Mouse (Mus musculus): ENCODE results near the gene Nmnat2. TPM values are rescaled to one million over a fixed set of nuclear protein-coding genes. Genes with fewer than 3 reads are reported as not detected.

The Nmnat2 gene
- total and polyA plus RNA-seq, 2 experiments from 2014 or later: 87.6 to 152 TPM

DNA sequence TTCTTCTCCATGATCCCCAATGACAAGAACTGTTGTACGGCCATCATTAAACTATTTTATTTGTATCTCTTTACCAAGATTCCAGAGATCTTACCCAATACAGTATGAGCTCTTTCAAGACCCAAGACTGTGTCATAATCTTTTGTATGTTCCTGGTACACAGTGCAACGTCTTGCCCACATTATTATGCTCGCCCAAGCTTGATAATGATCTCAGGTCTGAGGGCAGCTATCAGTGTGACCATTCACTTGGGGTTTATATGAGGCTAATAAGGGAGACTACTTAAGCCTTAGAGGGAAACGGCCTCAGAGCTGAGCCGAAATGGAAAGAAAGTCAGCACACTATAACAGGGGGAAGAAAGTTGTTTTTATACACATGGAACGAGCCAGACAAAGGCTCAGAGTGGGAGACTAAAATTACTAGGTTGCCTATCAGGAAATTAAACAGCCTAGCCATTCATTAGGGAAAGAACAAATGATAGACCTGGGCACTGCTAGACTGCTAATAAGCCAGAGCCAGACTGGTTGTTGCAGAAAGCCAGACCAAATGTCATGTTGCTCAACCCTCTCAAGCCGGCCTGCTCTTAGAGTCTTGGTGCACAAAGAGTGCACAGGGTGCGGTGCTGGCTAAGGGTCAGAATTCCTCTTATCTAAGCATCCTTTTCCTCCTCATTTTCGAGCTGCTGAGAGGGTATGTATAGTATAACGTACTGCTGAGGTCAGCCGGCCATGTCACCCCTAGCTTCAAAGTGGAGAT is 47.7 kb downstream of the Nmnat2 start:
- no peak overlapping the region for H3K4me2 ChIP-seq (ENCODE audit: low read depth, low read length, poor library complexity, severe bottlenecking)
- no peaks in the 10 kb centered on the region for H3K9me3 ChIP-seq (ENCODE audit: low read length)
- no peak overlapping the region for H3K4me3 ChIP-seq (ENCODE audit: low read depth, low read length)
- H3K36me3 ChIP-seq (ENCODE audit: insufficient read depth, low read length): no peaks in the 10 kb centered on the region
- H3K27ac ChIP-seq (ENCODE audit: low read depth, low read length): no peak overlapping the region
- DNase-seq (ENCODE audit: low spot score): no peak
- no peaks in the 10 kb centered on the region for H3K27me3 ChIP-seq (ENCODE audit: insufficient read depth, low read length)
- ATAC-seq (ENCODE audit: low FRiP score): no peak
- WGBS: 82% methylated on average over 11 of the region's 11 CpGs
- no peak for TF ChIP-seq CTCF (IDR thresholded peaks at IDR 0.05)
- no peak overlapping the region for H3K9ac ChIP-seq (replicated peaks; ENCODE audit: low read length, poor library complexity, severe bottlenecking)
- H3K4me1 ChIP-seq (ENCODE audit: insufficient read depth, low read length): no peaks in the 10 kb centered on the region; the same call in 1 of the 2 replicates

- H3K9ac ChIP-seq (replicated peaks; ENCODE audit: low read length, poor library complexity, severe bottlenecking): no peak overlapping the region
- H3K27me3 ChIP-seq (ENCODE audit: insufficient read depth, low read length): no peaks in the 10 kb centered on the region
- DNase-seq (ENCODE audit: low spot score) (no peak), ATAC-seq (ENCODE audit: low FRiP score) (no peak)
- no peak overlapping the region for H3K4me3 ChIP-seq (ENCODE audit: low read depth, low read length)
- no peaks in the 10 kb centered on the region for H3K9me3 ChIP-seq (ENCODE audit: low read length)
- 98% methylated on average over 2 of the region's 2 CpGs for WGBS
- H3K36me3 ChIP-seq (ENCODE audit: insufficient read depth, low read length): no peaks in the 10 kb centered on the region
- no peak overlapping the region for H3K27ac ChIP-seq (ENCODE audit: low read depth, low read length)
- no peak overlapping the region for H3K4me2 ChIP-seq (ENCODE audit: low read depth, low read length, poor library complexity, severe bottlenecking)
- H3K4me1 ChIP-seq (ENCODE audit: insufficient read depth, low read length): no peaks in the 10 kb centered on the region
- TF ChIP-seq CTCF (IDR thresholded peaks at IDR 0.05): no peak
Measured at GRCm38 (mm10) chr1:153004472-153004871, 49.7 kb downstream of the Nmnat2 start.

DNA sequence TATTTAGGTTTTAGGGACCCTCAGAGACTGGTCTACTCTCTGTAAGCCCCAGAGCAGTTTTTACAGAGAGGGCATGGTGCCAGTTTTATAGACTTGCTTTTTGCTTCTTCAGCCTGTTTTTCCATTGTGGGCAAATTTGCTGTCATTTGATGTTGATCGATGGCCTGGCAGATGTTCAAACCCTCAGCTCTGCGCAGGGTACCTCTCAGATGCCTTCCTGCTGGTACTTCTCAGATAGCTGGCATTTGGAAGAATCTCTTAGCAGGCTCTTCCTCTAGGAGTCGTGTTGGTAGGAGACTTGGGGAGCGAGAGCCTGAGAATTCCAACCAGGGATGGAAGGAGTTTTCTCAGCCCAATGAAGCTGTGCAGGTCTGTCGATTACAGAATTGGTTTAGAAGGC is 51.3 kb downstream of the Nmnat2 start:
- TF ChIP-seq CTCF (IDR thresholded peaks at IDR 0.05): no peak
- WGBS: 71% methylated on average over 5 of the region's 5 CpGs
- no peaks in the 10 kb centered on the region for H3K27me3 ChIP-seq (ENCODE audit: insufficient read depth, low read length)
- ATAC-seq (ENCODE audit: low FRiP score) (no peak), DNase-seq (ENCODE audit: low spot score) (no peak)
- H3K4me3 ChIP-seq (ENCODE audit: low read depth, low read length): no peak overlapping the region
- no peaks in the 10 kb centered on the region for H3K9me3 ChIP-seq (ENCODE audit: low read length)
- H3K36me3 ChIP-seq (ENCODE audit: insufficient read depth, low read length): no peaks in the 10 kb centered on the region
- H3K27ac ChIP-seq (ENCODE audit: low read depth, low read length): no peak overlapping the region
- H3K9ac ChIP-seq (replicated peaks; ENCODE audit: low read length, poor library complexity, severe bottlenecking): no peak overlapping the region
- no peaks in the 10 kb centered on the region; the same call in 1 of the 2 replicates for H3K4me1 ChIP-seq (ENCODE audit: insufficient read depth, low read length)
- no peak overlapping the region for H3K4me2 ChIP-seq (ENCODE audit: low read depth, low read length, poor library complexity, severe bottlenecking)

DNA sequence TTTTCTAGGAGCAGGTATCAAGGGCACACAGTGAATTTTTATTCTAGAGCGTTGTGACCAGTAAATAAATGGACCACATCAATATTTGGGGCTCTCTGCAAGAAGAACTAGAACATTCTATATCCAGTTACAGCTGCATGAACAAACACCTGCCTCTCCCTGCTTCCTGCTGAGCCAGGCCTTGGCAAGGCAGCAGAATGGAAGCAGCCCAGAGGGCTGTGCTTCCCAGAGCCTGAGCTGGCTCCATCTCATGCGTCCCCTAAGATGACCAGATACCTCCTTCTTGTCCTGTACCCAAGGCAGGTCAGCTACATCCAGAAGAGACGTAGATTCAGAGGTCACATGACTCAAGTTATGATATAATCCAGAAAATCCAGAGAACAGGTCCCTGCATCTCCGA is 52.0 kb downstream of the Nmnat2 start:
- no peaks in the 10 kb centered on the region; the same call in 1 of the 2 replicates for H3K4me1 ChIP-seq (ENCODE audit: insufficient read depth, low read length)
- no peak overlapping the region for H3K4me2 ChIP-seq (ENCODE audit: low read depth, low read length, poor library complexity, severe bottlenecking)
- H3K9me3 ChIP-seq (ENCODE audit: low read length): no peaks in the 10 kb centered on the region
- no peak overlapping the region for H3K27ac ChIP-seq (ENCODE audit: low read depth, low read length)
- H3K27me3 ChIP-seq (ENCODE audit: insufficient read depth, low read length): no peaks in the 10 kb centered on the region
- H3K4me3 ChIP-seq (ENCODE audit: low read depth, low read length): no peak overlapping the region
- WGBS: 83% methylated on average over 4 of the region's 4 CpGs
- no peak for TF ChIP-seq CTCF (IDR thresholded peaks at IDR 0.05)
- DNase-seq (ENCODE audit: low spot score): no peak
- no peak overlapping the region for H3K9ac ChIP-seq (replicated peaks; ENCODE audit: low read length, poor library complexity, severe bottlenecking)
- no peaks in the 10 kb centered on the region for H3K36me3 ChIP-seq (ENCODE audit: insufficient read depth, low read length)
- ATAC-seq (ENCODE audit: low FRiP score): no peak

DNA sequence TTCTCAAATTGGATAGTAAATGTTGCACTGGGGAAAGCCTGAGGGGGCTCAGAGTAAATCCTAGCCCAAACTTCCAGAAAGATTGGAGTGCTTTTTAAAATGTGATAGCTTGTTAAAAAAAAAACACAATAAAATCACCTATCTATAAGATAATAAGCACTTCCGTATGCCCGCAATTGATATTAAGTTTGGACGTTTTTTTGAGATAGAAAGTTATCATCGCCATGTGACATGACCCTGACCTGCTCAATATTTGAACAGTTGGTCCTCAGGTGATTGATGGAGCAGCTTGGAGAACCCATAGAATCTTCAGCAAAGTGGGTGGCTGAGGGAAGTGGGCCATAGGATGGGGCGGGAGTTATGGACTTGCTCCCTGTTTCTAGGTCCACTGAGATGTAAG is 52.5 kb downstream of the Nmnat2 start:
- TF ChIP-seq CTCF (IDR thresholded peaks at IDR 0.05): no peak
- H3K9ac ChIP-seq (replicated peaks; ENCODE audit: low read length, poor library complexity, severe bottlenecking): no peak overlapping the region
- no peak overlapping the region for H3K4me2 ChIP-seq (ENCODE audit: low read depth, low read length, poor library complexity, severe bottlenecking)
- 93% methylated on average over 5 of the region's 5 CpGs for WGBS
- no peaks in the 10 kb centered on the region; the same call in 1 of the 2 replicates for H3K4me1 ChIP-seq (ENCODE audit: insufficient read depth, low read length)
- no peak overlapping the region for H3K4me3 ChIP-seq (ENCODE audit: low read depth, low read length)
- no peaks in the 10 kb centered on the region for H3K36me3 ChIP-seq (ENCODE audit: insufficient read depth, low read length)
- no peaks in the 10 kb centered on the region for H3K27me3 ChIP-seq (ENCODE audit: insufficient read depth, low read length)
- ATAC-seq (ENCODE audit: low FRiP score): no peak
- no peak overlapping the region for H3K27ac ChIP-seq (ENCODE audit: low read depth, low read length)
- DNase-seq (ENCODE audit: low spot score): no peak
- H3K9me3 ChIP-seq (ENCODE audit: low read length): no peaks in the 10 kb centered on the region

- no peak overlapping the region for H3K4me2 ChIP-seq (ENCODE audit: low read depth, low read length, poor library complexity, severe bottlenecking)
- H3K9ac ChIP-seq (replicated peaks; ENCODE audit: low read length, poor library complexity, severe bottlenecking): no peak overlapping the region
- ATAC-seq (ENCODE audit: low FRiP score): no peak
- H3K4me3 ChIP-seq (ENCODE audit: low read depth, low read length): no peak overlapping the region
- no peak for DNase-seq (ENCODE audit: low spot score)
- TF ChIP-seq CTCF (IDR thresholded peaks at IDR 0.05): no peak
- H3K4me1 ChIP-seq (ENCODE audit: insufficient read depth, low read length): no peaks in the 10 kb centered on the region; the same call in 1 of the 2 replicates
- H3K27me3 ChIP-seq (ENCODE audit: insufficient read depth, low read length): no peaks in the 10 kb centered on the region
- no peaks in the 10 kb centered on the region for H3K9me3 ChIP-seq (ENCODE audit: low read length)
- no peaks in the 10 kb centered on the region for H3K36me3 ChIP-seq (ENCODE audit: insufficient read depth, low read length)
- WGBS: 85% methylated on average over 6 of the region's 6 CpGs
- no peak overlapping the region for H3K27ac ChIP-seq (ENCODE audit: low read depth, low read length)
Measured at GRCm38 (mm10) chr1:153007824-153008223, 53.0 kb downstream of the Nmnat2 start.

All from midbrain, postnatal 0 days (tissue).